Mouse (Mus musculus) kidney, postnatal 0 days (tissue): ENCODE results near the gene Tpbpa. TPM values are rescaled to one million over a fixed set of nuclear protein-coding genes. Genes with fewer than 3 reads are reported as not detected.
"Not testable (repeated sequence)": the region's sequence is repeated elsewhere in the genome, so short reads cannot be mapped to it uniquely, and the experiment has no call there.

ENCODE experiments used
- ATAC-seq: fragments of 200-750 bp; cut with Nextera tagmentation; replicated peaks from 2 replicates; pipeline ENCODE4 v1.8.0; 2017; ENCODE audit warnings: low read depth, moderate number of reproducible peaks, moderate TSS enrichment, moderate library complexity; ENCODE audit not compliant: low FRiP score
- DNase-seq: peaks from one replicate; pipeline ENCODE4 v3.0.0-alpha.2; 2016; ENCODE audit warnings: low spot score
- H3K27ac ChIP-seq: fragments of 300-500 bp; sonication (generic); 2 replicates; pipeline ENCODE4 v1.5.1; 2014; ENCODE audit warnings: mild to moderate bottlenecking
- H3K27me3 ChIP-seq: fragments of 300-500 bp; sonication (generic); 2 replicates; pipeline ENCODE4 v1.6.1; 2014; ENCODE audit warnings: low read length, mixed read lengths; ENCODE audit not compliant: insufficient read depth
- H3K36me3 ChIP-seq: fragments of 300-500 bp; sonication (generic); 2 replicates; pipeline ENCODE4 v1.6.1; 2014; ENCODE audit warnings: low read length, mixed read lengths; ENCODE audit not compliant: insufficient read depth
- H3K4me1 ChIP-seq: fragments of 300-500 bp; sonication (generic); replicated peaks from 2 replicates; pipeline ENCODE4 v1.6.1; 2014; ENCODE audit warnings: antibody characterized with exemption, low read length, mixed read lengths; ENCODE audit not compliant: insufficient read depth
- H3K4me2 ChIP-seq: fragments of 300-500 bp; sonication (generic); 2 replicates; pipeline ENCODE4 v1.6.1; 2014; ENCODE audit warnings: mild to moderate bottlenecking, low read length, moderate library complexity, mixed read lengths
- H3K4me3 ChIP-seq: fragments of 300-500 bp; sonication (generic); replicated peaks from 2 replicates; pipeline ENCODE4 v1.5.1; 2014; ENCODE audit warnings: low read depth, low read length
- H3K9ac ChIP-seq: fragments of 300-500 bp; sonication (generic); 2 replicates; pipeline ENCODE4 v1.6.1; 2014; ENCODE audit warnings: low read depth, low read length
- H3K9me3 ChIP-seq: fragments of 300-500 bp; sonication (generic); replicated peaks from 2 replicates; pipeline ENCODE4 v1.6.1; 2016; ENCODE audit warnings: low read length, inconsistent platforms, mixed read lengths
- CTCF ChIP-seq: IDR thresholded peaks from 2 replicates; pipeline ENCODE4 v1.5.1; 2016; ENCODE audit warnings: antibody characterized with exemption, low read depth, mild to moderate bottlenecking, moderate library complexity
- WGBS: fragments of 180-500 bp; shearing (Covaris S2); extraction: QIAGEN DNeasy Blood & Tissue Kit; methylation state at CpG from one replicate; pipeline ENCODE4 v1.1.7; 2014; 5-methylcytosine and 5-hydroxymethylcytosine counted together
- polyA plus RNA-seq: library from polyadenylated mRNA; unstranded; fragments of >200 nt; fragmentation: Nextera tagmentation; extraction: Ambion mirVana; gene quantifications from 2 replicates; pipeline ENCODE4 v1.2.1, GENCODE M21; 2015

The Tpbpa gene
- polyA plus RNA-seq: not detected in 2 replicates

- H3K36me3 ChIP-seq, H3K9ac ChIP-seq, H3K27ac ChIP-seq, H3K4me2 ChIP-seq, H3K4me3 ChIP-seq, DNase-seq, H3K27me3 ChIP-seq, H3K9me3 ChIP-seq, ATAC-seq, H3K4me1 ChIP-seq: not testable (repeated sequence)
- WGBS: 75% methylated on average over 3 of the region's 3 CpGs
Observed at GRCm38 (mm10) chr13:60941884-60942283, at the start of gene Tpbpa. Tpbpa (minus strand) TSS chr13:60941984.

- not testable (repeated sequence) for ATAC-seq, H3K36me3 ChIP-seq, H3K27ac ChIP-seq, H3K4me1 ChIP-seq, H3K9me3 ChIP-seq, H3K4me2 ChIP-seq, H3K9ac ChIP-seq, DNase-seq, H3K4me3 ChIP-seq, H3K27me3 ChIP-seq
- 68% methylated on average over 4 of the region's 5 CpGs for WGBS
Observed at GRCm38 (mm10) chr13:60986915-60987314, 45.1 kb upstream of the Tpbpa start.

GRCm38 (mm10) chr13:60972319-60972718 is 30.5 kb upstream of the Tpbpa start:
- H3K9me3 ChIP-seq, H3K4me2 ChIP-seq, DNase-seq, H3K36me3 ChIP-seq, H3K4me1 ChIP-seq, H3K27me3 ChIP-seq, ATAC-seq, H3K27ac ChIP-seq, H3K4me3 ChIP-seq, H3K9ac ChIP-seq: not testable (repeated sequence)
- TF ChIP-seq CTCF: peak; percentile 10; the same call in 1 of the 2 replicates
- WGBS: 80% methylated on average over 4 of the region's 4 CpGs

DNA sequence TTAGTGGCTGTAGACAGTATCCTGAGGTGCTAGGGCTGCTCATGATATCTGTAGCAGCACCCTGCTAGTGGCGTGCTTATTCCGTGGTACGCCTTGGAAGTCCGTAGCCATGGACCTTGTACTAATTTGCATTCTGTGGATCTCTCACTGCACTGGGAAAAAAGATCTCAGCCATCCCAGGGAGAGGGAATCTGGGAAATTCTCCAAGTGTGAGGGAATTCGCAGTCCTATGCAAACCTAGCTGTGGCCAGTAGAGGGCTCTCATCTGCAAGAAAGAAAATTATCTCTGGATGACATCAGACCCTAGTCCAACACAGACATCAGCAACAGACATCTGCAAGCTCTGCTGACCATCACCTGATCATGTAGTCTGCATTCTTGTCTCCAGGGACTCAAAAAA is 22.2 kb upstream of the Tpbpa start:
- not testable (repeated sequence) for H3K4me2 ChIP-seq, H3K27me3 ChIP-seq, H3K9me3 ChIP-seq, H3K4me3 ChIP-seq, H3K27ac ChIP-seq, H3K9ac ChIP-seq, ATAC-seq, H3K4me1 ChIP-seq, DNase-seq, H3K36me3 ChIP-seq
- 20% methylated on average over 5 of the region's 5 CpGs for WGBS
- peak; percentile 12; the same call in 1 of the 2 replicates for TF ChIP-seq CTCF

DNA sequence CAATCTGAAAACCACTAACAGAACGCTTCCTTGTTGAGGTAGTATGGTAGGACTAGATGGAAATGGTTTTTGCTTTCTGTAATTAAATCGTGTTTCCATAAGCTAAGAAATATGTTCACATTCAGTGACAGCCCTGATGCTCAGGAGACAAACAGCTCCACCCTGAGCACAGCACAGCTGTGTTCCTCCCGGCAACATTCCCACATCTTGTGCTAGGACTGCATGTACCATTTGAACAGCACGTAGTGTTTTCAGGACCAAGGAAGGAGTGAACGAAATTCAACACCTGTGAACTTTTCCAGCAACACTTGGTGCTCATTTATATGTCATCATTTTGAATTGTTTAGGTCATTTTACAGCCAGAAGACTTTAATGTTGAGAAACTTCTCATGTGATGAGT is 19.9 kb upstream of the Tpbpa start:
- Histone ChIP-seq H3K36me3 (no peaks in the 10 kb centered on the region), H3K9me3 (no peaks in the 10 kb centered on the region), H3K27me3 (no peaks in the 10 kb centered on the region), H3K4me2 (no peak overlapping the region), H3K9ac (no peak overlapping the region), H3K27ac (no peak overlapping the region), H3K4me3 (no peak overlapping the region), H3K4me1 (no peaks in the 10 kb centered on the region)
- TF ChIP-seq CTCF: no peak
- WGBS: 64% methylated on average over 5 of the region's 5 CpGs
- ATAC-seq (no peak), DNase-seq (no peak)

DNA sequence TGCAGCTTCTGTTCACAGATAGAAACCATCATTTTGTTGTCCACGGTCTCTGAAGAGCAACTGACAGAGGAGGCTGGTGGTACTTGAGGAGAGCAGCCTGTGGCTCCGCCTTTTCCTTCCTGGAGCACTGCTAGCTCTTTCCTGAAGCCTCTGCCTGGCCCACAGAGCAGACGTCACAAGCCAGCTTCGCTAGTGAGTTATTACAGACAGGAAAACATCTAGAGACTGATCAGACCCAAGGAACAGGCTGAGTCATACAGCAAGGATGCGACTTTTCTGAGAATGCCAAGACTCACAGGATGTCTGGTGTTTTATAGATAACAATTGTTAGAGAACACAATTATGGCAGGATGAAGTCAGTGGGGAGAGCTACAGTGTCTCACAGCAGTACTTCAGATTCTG is 5.3 kb downstream of the Tpbpa start, which contains the start of the genes Gm49391 and Ctla2a:
TSS of gene Gm49391 (minus strand) at position 72 of the 402 bp plus-strand sequence.
TSS of gene Ctla2a (minus strand) at position 126 of the 402 bp plus-strand sequence.
- no peak for TF ChIP-seq CTCF
- Histone ChIP-seq H3K36me3 (no peaks in the 10 kb centered on the region), H3K4me2 (no peak within 1 kb of the TSS), H3K9ac (no peak within 1 kb of the TSS), H3K27ac (no peak within 1 kb of the TSS), H3K9me3 (no peaks in the 10 kb centered on the region), H3K27me3 (no peaks in the 10 kb centered on the region), H3K4me3 (no peak within 1 kb of the TSS), H3K4me1 (no peaks in the 10 kb centered on the region)
- ATAC-seq (peak; percentile 43; the same call in 1 of the 2 replicates), DNase-seq (peak; percentile 47)
- 54% methylated on average over 5 of the region's 5 CpGs for WGBS

DNA sequence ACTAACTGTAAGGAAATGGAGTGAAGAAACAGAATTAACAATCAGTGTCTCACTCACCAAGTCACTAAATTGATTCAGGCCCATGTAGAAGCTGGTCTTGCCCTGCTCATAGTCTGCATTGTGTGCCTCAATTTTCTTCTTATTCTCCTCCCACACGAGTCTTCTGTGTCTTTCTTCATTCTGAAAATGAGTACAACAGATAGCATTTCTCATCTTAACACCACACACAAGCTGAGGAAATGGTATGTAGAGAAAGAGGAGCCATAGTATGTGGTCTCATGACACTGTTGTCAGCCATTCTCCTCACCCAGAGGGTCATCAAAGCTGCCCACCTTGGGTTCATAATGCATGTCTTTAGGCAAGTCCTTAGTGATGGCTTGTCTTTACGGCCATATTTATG is 6.3 kb downstream of the Tpbpa start, which contains the start of gene Gm49393:
TSS of gene Gm49393 (minus strand) at position 101 of the 400 bp plus-strand sequence.
- H3K4me1 ChIP-seq, DNase-seq, H3K9ac ChIP-seq, H3K4me2 ChIP-seq, ATAC-seq, H3K36me3 ChIP-seq, H3K27me3 ChIP-seq, H3K9me3 ChIP-seq, H3K27ac ChIP-seq, H3K4me3 ChIP-seq: not testable (repeated sequence)
- WGBS: 65% methylated on average over 2 of the region's 2 CpGs

GRCm38 (mm10) chr13:60904780-60905179 is 37.0 kb downstream of the Tpbpa start, which contains the start of gene Tpbpb:
Tpbpb (minus strand) TSS chr13:60904880.
- not testable (repeated sequence) for H3K9ac ChIP-seq, H3K4me1 ChIP-seq, ATAC-seq, DNase-seq, H3K36me3 ChIP-seq, H3K4me2 ChIP-seq, H3K9me3 ChIP-seq, H3K4me3 ChIP-seq, H3K27ac ChIP-seq, H3K27me3 ChIP-seq
- 91% methylated on average over 2 of the region's 2 CpGs for WGBS
